Mouse (Mus musculus) C2C12 (cell line): ENCODE measurements around the gene Bri3bp. TPM values are rescaled to one million over a fixed set of nuclear protein-coding genes. Genes with fewer than 3 reads are reported as not detected.
"Not testable (repeated sequence)": the region's sequence is repeated elsewhere in the genome, so short reads cannot be mapped to it uniquely, and the experiment has no call there.

ENCODE experiments used
- H3K27me3 ChIP-seq: one replicate; pipeline ENCODE4 v1.6.1; 2011; ENCODE audit not compliant: control insufficient read depth, insufficient read depth, insufficient read length
- H3K36me3 ChIP-seq: one replicate; pipeline ENCODE4 v1.6.1; 2011; ENCODE audit not compliant: control insufficient read depth, insufficient read depth
- H3K4me3 ChIP-seq: one replicate; pipeline ENCODE4 v1.5.1; 2011; ENCODE audit warnings: mild to moderate bottlenecking, control low read depth; ENCODE audit not compliant: poor library complexity, insufficient read depth, severe bottlenecking
- H3K79me2 ChIP-seq: one replicate; pipeline ENCODE4 v1.6.1; 2011; ENCODE audit not compliant: control insufficient read depth, insufficient read depth
- H3K79me3 ChIP-seq: one replicate; pipeline ENCODE4 v1.6.1; 2011; ENCODE audit warnings: low read depth, control low read depth
- H3ac ChIP-seq: one replicate; pipeline ENCODE3; 2011; ENCODE audit warnings: low read depth; ENCODE audit not compliant: control insufficient read depth, insufficient read length
- CEBPB ChIP-seq: IDR thresholded peaks from one replicate; pipeline ENCODE4 v1.6.1; 2011; ENCODE audit warnings: low read depth, mild to moderate bottlenecking, control low read depth, moderate library complexity
- CTCF ChIP-seq: IDR thresholded peaks from one replicate; pipeline ENCODE4 v1.5.1; 2011; ENCODE audit not compliant: control insufficient read depth, insufficient read depth, insufficient read length
- FOSL1 ChIP-seq: IDR thresholded peaks from one replicate; pipeline ENCODE4 v1.8.0; 2011; ENCODE audit warnings: mild to moderate bottlenecking, low read length; ENCODE audit not compliant: poor library complexity, insufficient read depth, severe bottlenecking
- MAX ChIP-seq: IDR thresholded peaks from one replicate; pipeline ENCODE4 v1.6.1; 2011; ENCODE audit warnings: mild to moderate bottlenecking, control low read depth
- MYOD1 ChIP-seq: IDR thresholded peaks from one replicate; pipeline ENCODE4 v1.6.1; 2011; ENCODE audit warnings: low read depth; ENCODE audit not compliant: control insufficient read depth, insufficient read length
- MYOG ChIP-seq: IDR thresholded peaks from one replicate; pipeline ENCODE4 v1.6.1; 2011; ENCODE audit not compliant: control insufficient read depth, insufficient read length; ENCODE audit errors: extremely low read depth
- USF1 ChIP-seq: IDR thresholded peaks from one replicate; pipeline ENCODE4 v1.6.1; 2011; ENCODE audit warnings: low read depth, mild to moderate bottlenecking, control low read depth, moderate library complexity
- polyA plus RNA-seq: library from polyadenylated mRNA; unstranded; fragments of >200 nt; fragmentation: generic; extraction: Trizol; gene quantifications from one replicate; pipeline ENCODE4 v1.2.1, GENCODE M21; 2012; ENCODE audit warnings: missing spikeins

Bri3bp gene
- polyA plus RNA-seq, 1 experiment, result 29.4 TPM

DNA sequence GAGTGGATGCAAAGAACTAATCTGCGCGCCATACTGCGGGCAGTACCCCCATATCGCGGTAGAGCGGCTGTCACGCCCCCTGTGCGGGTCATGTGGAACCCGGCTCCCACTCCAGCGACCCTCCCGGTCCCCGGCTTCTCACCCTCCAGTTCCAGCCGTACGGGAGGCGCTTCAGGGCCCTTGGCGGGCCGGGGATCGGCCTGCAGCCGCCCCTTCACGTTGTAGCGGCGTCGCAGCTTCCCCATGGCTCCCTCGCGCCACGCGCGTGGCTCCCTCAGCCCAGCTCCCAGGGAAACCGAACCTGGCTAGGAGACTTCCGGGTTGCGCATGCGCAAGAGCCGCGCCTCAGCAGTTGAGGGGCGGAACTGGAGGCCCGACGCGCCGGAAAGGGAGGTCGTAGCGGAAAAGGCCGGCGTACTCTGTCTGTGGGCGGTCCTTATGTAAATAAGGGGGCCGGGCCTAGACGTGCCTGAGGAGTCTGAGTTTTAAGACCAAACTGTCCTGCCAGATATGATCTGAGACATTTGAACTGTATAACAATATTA is 7.5 kb upstream of the Bri3bp start, which contains the start of gene Dhx37:
TSS of gene Dhx37 (minus strand) at position 329 of the 545 bp plus-strand sequence.
- Histone ChIP-seq H3K27me3 (no peaks in the 10 kb centered on the region), H3ac (peak within 1 kb of the TSS; percentile 89), H3K36me3 (peaks cover 25% of the 10 kb centered on the region), H3K79me3 (peaks cover 11% of the 10 kb centered on the region), H3K79me2 (peaks cover 27% of the 10 kb centered on the region), H3K4me3 (peak within 1 kb of the TSS; percentile 79)
- TF ChIP-seq MAX (peak; percentile 95), CEBPB (no peak)

DNA sequence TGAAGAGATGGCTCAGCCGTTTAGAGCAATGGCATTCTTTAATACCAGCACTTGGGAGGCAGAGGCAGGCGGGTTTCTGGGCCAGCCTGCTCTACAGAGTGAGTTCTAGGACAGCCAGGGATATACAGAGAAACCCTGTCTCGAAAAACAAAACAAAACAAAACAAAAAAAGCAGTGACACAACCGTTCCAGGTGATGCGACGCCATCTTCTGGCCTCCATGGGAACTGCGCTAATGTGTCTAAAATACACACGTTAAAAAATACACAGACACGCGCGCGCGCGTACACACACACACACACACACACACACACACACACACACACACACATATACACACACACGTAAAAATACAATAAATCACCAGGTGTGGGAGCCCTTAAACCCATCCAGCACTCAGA is 7.0 kb upstream of the Bri3bp start:
- Histone ChIP-seq H3K79me3 (peaks cover 11% of the 10 kb centered on the region), H3K36me3 (peaks cover 20% of the 10 kb centered on the region), H3K79me2 (peaks cover 27% of the 10 kb centered on the region)
- not testable (repeated sequence) for H3ac ChIP-seq, H3K27me3 ChIP-seq, H3K4me3 ChIP-seq

DNA sequence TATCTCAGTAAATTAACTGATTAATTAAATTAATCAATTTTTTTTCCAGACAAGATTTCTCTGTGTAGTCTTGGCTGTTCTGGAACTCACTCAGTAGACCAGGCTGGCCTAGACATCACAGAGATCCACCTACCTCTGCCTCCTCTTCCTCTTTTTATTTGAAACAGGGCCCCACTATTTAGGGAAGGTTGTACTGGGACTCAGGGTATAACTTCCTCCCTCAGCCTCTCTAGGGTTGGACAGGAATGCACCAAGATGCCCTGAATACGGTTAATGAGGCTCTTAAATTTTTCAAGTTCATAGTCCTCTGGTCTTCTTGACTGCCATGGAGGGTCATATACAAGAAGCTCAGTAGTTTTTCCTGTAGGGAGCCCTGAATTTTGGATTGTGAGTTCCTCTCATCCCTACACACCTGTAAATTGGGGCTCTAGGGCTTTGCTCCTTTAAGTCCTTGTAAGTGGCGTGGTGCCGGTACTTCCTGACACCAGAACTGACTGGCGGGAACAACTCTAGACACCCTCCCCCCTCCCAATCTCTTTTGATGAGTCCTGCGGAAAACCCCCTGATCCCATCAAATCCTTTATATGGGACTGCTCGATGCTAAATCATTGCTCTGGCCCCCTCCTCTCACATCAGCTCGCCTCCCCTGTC is 660 bp upstream of the Bri3bp start:
- peaks cover 14% of the 10 kb centered on the region for H3K79me3 ChIP-seq
- peaks cover 40% of the 10 kb centered on the region for H3K79me2 ChIP-seq
- no peaks in the 10 kb centered on the region for H3K27me3 ChIP-seq
- no peaks in the 10 kb centered on the region for H3K36me3 ChIP-seq
- peak overlapping the region; percentile 16 for H3ac ChIP-seq
- TF ChIP-seq FOSL1 (no peak), MAX (no peak)
- peak overlapping the region; percentile 61 for H3K4me3 ChIP-seq

- H3K4me3 ChIP-seq, result peak overlapping the region; percentile 61
- H3K36me3 ChIP-seq, result no peaks in the 10 kb centered on the region
- no peak for TF ChIP-seq CEBPB
- no peak for TF ChIP-seq CTCF
- TF ChIP-seq MYOD1, result no peak
- TF ChIP-seq MYOG, result no peak
- peak overlapping the region; percentile 80 for H3ac ChIP-seq
- peaks cover 56% of the 10 kb centered on the region for H3K79me2 ChIP-seq
- H3K27me3 ChIP-seq, result no peaks in the 10 kb centered on the region
- peaks cover 17% of the 10 kb centered on the region for H3K79me3 ChIP-seq
These were observed 998 bp downstream of the Bri3bp start for GRCm38 (mm10) chr5:125442136-125442995.

GRCm38 (mm10) chr5:125443335-125443734 is 2.0 kb downstream of the Bri3bp start:
- Histone ChIP-seq H3ac (no peak overlapping the region), H3K36me3 (no peaks in the 10 kb centered on the region)

DNA sequence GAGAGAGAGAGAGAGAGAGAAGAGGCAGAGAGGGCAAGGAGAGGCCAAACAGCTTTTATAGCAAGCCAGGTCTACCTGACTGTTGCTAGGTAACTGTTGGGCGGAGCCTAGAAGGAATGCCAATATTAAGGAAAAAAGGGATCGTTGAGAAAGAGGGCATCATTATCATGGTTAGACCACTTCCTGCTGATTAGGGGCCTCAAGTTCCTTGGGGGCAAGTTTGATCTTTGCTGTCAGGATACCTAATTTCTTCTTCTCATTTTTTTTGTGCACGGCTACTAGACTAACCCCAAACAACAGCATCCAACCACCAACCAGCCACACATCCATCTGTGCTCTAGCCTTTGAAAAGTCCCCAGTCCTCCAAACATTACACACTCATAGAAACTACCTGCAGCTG is 2.5 kb downstream of the Bri3bp start:
- Histone ChIP-seq H3K36me3 (no peaks in the 10 kb centered on the region), H3K79me3 (peaks cover 21% of the 10 kb centered on the region), H3ac (no peak overlapping the region), H3K4me3 (no peak overlapping the region), H3K27me3 (no peaks in the 10 kb centered on the region), H3K79me2 (peaks cover 67% of the 10 kb centered on the region)
- no peak for TF ChIP-seq MYOG
- no peak for TF ChIP-seq CTCF
- no peak for TF ChIP-seq FOSL1
- TF ChIP-seq CEBPB, result no peak
- TF ChIP-seq MAX, result no peak
- TF ChIP-seq USF1, result no peak
- no peak for TF ChIP-seq MYOD1

More at GRCm38 (mm10) chr5:125443335-125443734, 2.0 kb downstream of the Bri3bp start:
- Histone ChIP-seq H3K4me3 (no peak overlapping the region), H3K79me2 (peaks cover 61% of the 10 kb centered on the region), H3K79me3 (peaks cover 21% of the 10 kb centered on the region), H3K27me3 (no peaks in the 10 kb centered on the region)
- no peak for TF ChIP-seq CTCF
- TF ChIP-seq FOSL1, result no peak
- TF ChIP-seq CEBPB, result no peak
- no peak for TF ChIP-seq MYOD1
- TF ChIP-seq MYOG, result no peak
- TF ChIP-seq USF1, result no peak
- no peak for TF ChIP-seq MAX
